Mouse (Mus musculus) neural tube, embryonic 11.5 days (tissue): Measurements from ENCODE around the gene Hexa. TPM values are rescaled to one million over a fixed set of nuclear protein-coding genes. Genes with fewer than 3 reads are reported as not detected.

Source experiments
- ATAC-seq: fragments of 200-750 bp; cut with Nextera tagmentation; 2 replicates; pipeline ENCODE4 v1.8.0; 2017; ENCODE audit warnings: moderate number of reproducible peaks, mild to moderate bottlenecking, moderate TSS enrichment, moderate library complexity; ENCODE audit not compliant: insufficient read depth, low FRiP score, low TSS enrichment
- DNase-seq: peaks from one replicate; pipeline ENCODE4 v3.0.0-alpha.2; 2015; ENCODE audit warnings: low spot score
- H3K27ac ChIP-seq: fragments of 300-500 bp; sonication (generic); 2 replicates; pipeline ENCODE4 v1.5.1; 2014; ENCODE audit warnings: low read depth, mild to moderate bottlenecking, low read length
- H3K27me3 ChIP-seq: fragments of 300-500 bp; sonication (generic); 2 replicates; pipeline ENCODE4 v1.6.1; 2014; ENCODE audit warnings: mild to moderate bottlenecking, low read length, mixed read lengths; ENCODE audit not compliant: control insufficient read depth, insufficient read depth
- H3K36me3 ChIP-seq: fragments of 300-500 bp; sonication (generic); 2 replicates; pipeline ENCODE4 v1.6.1; 2014; ENCODE audit warnings: mild to moderate bottlenecking, low read length, moderate library complexity, mixed read lengths; ENCODE audit not compliant: control insufficient read depth, insufficient read depth
- H3K4me1 ChIP-seq: fragments of 300-500 bp; sonication (generic); 2 replicates; pipeline ENCODE4 v1.6.1; 2014; ENCODE audit warnings: low read length, mixed read lengths; ENCODE audit not compliant: control insufficient read depth, insufficient read depth
- H3K4me2 ChIP-seq: fragments of 300-500 bp; sonication (generic); 2 replicates; pipeline ENCODE4 v1.6.1; 2014; ENCODE audit warnings: low read depth, mild to moderate bottlenecking, moderate library complexity
- H3K4me3 ChIP-seq: fragments of 300-500 bp; sonication (generic); 2 replicates; pipeline ENCODE4 v1.5.1; 2014; ENCODE audit warnings: low read depth, low read length
- H3K9ac ChIP-seq: fragments of 300-500 bp; sonication (generic); 2 replicates; pipeline ENCODE4 v1.6.1; 2014; ENCODE audit warnings: mild to moderate bottlenecking, low read length
- H3K9me3 ChIP-seq: fragments of 300-500 bp; sonication (generic); 2 replicates; pipeline ENCODE4 v1.6.1; 2016; ENCODE audit warnings: low read length; ENCODE audit not compliant: control insufficient read depth
- WGBS: fragments of 180-500 bp; shearing (Covaris S2); extraction: QIAGEN DNeasy Blood & Tissue Kit; methylation state at CpG from one replicate; pipeline ENCODE4 v1.1.7; 2014; 5-methylcytosine and 5-hydroxymethylcytosine counted together
- polyA plus RNA-seq: library from polyadenylated mRNA; unstranded; fragments of >200 nt; fragmentation: Nextera tagmentation; extraction: Ambion mirVana; gene quantifications from 2 replicates; pipeline ENCODE4 v1.2.1, GENCODE M21; 2014

The Hexa gene
- polyA plus RNA-seq, 1 experiment from 2014 or later = 49.9 TPM

GRCm38 (mm10) chr9:59571852-59572251 is 32.5 kb downstream of the Hexa start:
- WGBS = 83% methylated on average over 2 of the region's 2 CpGs
- no peak overlapping the region for H3K4me3 ChIP-seq
- no peak overlapping the region for H3K9ac ChIP-seq
- peaks cover 2% of the 10 kb centered on the region; the same call in 1 of the 2 replicates for H3K27me3 ChIP-seq
- no peaks in the 10 kb centered on the region for H3K9me3 ChIP-seq
- no peaks in the 10 kb centered on the region for H3K4me1 ChIP-seq
- H3K36me3 ChIP-seq = no peaks in the 10 kb centered on the region
- ATAC-seq (no peak), DNase-seq (no peak)
- H3K27ac ChIP-seq = no peak overlapping the region
- no peak overlapping the region for H3K4me2 ChIP-seq

GRCm38 (mm10) chr9:59577401-59577800 is 38.1 kb downstream of the Hexa start:
- Histone ChIP-seq H3K4me1 (no peaks in the 10 kb centered on the region; the same call in 1 of the 2 replicates), H3K27ac (no peak overlapping the region), H3K27me3 (peaks cover 5% of the 10 kb centered on the region; the same call in 1 of the 2 replicates), H3K36me3 (no peaks in the 10 kb centered on the region), H3K4me3 (peak overlapping the region; percentile 34), H3K9me3 (no peaks in the 10 kb centered on the region), H3K9ac (no peak overlapping the region), H3K4me2 (peak overlapping the region; percentile 39)
- ATAC-seq (no peak), DNase-seq (no peak)
- WGBS = 15% methylated on average over 13 of the region's 13 CpGs

- whole genome bisulfite sequencing = under 1% methylated on average over 48 of the region's 61 CpGs
- peak within 1 kb of the TSS; percentile 42; the same call in 1 of the 2 replicates for H3K27ac ChIP-seq
Measured at GRCm38 (mm10) chr9:59577844-59578504, 38.6 kb downstream of the Hexa start, which contains the start of gene Celf6. TSS of gene Celf6 (plus strand) at chr9:59577917.

GRCm38 (mm10) chr9:59578505-59578867 is 39.1 kb downstream of the Hexa start:
- WGBS = under 1% methylated on average over 20 of the region's 20 CpGs
- peak overlapping the region; percentile 42; the same call in 1 of the 2 replicates for H3K27ac ChIP-seq
- ATAC-seq = no peak; the same call in 1 of the 2 replicates

More at GRCm38 (mm10) chr9:59577844-59578504, 38.6 kb downstream of the Hexa start, which contains the start of gene Celf6:
- Histone ChIP-seq H3K36me3 (no peaks in the 10 kb centered on the region), H3K4me1 (no peaks in the 10 kb centered on the region; the same call in 1 of the 2 replicates), H3K9me3 (no peaks in the 10 kb centered on the region), H3K4me3 (peak within 1 kb of the TSS; percentile 34), H3K27me3 (peaks cover 5% of the 10 kb centered on the region; the same call in 1 of the 2 replicates), H3K4me2 (peak within 1 kb of the TSS; percentile 39), H3K9ac (peak within 1 kb of the TSS; percentile 45)
- peak; percentile 99 for DNase-seq
- ATAC-seq = peak; percentile 98

GRCm38 (mm10) chr9:59584871-59585308 is 45.5 kb downstream of the Hexa start:
- Histone ChIP-seq H3K27me3 (no peaks in the 10 kb centered on the region), H3K36me3 (no peaks in the 10 kb centered on the region), H3K4me1 (0 out of 2 replicates have a peak, but pooled peaks cover 3% of the 10 kb centered on the region), H3K9ac (peak overlapping the region; percentile 30; the same call in 1 of the 2 replicates), H3K4me3 (no peak overlapping the region), H3K4me2 (peak overlapping the region; percentile 37), H3K27ac (no peak overlapping the region), H3K9me3 (no peaks in the 10 kb centered on the region)
- 0 out of 2 replicates have a peak, but pooled peaks have one; percentile 31 for ATAC-seq
- 8% methylated on average over 13 of the region's 13 CpGs for WGBS
- DNase-seq = peak; percentile 78

More at GRCm38 (mm10) chr9:59578505-59578867, 39.1 kb downstream of the Hexa start:
- peak overlapping the region; percentile 34 for H3K4me3 ChIP-seq
- no peak for DNase-seq
- H3K4me2 ChIP-seq = peak overlapping the region; percentile 39
- peaks cover 5% of the 10 kb centered on the region; the same call in 1 of the 2 replicates for H3K27me3 ChIP-seq
- H3K36me3 ChIP-seq = no peaks in the 10 kb centered on the region
- H3K9me3 ChIP-seq = no peaks in the 10 kb centered on the region
- H3K9ac ChIP-seq = peak overlapping the region; percentile 45
- H3K4me1 ChIP-seq = no peaks in the 10 kb centered on the region; the same call in 1 of the 2 replicates

- no peak overlapping the region for H3K4me2 ChIP-seq
- no peak for DNase-seq
- no peak overlapping the region for H3K9ac ChIP-seq
- H3K36me3 ChIP-seq = no peaks in the 10 kb centered on the region
- H3K4me3 ChIP-seq = no peak overlapping the region
- 0 out of 2 replicates have a peak, but pooled peaks cover 3% of the 10 kb centered on the region for H3K4me1 ChIP-seq
- WGBS = 64% methylated on average over 5 of the region's 5 CpGs
- no peaks in the 10 kb centered on the region for H3K9me3 ChIP-seq
- H3K27ac ChIP-seq = no peak overlapping the region
- no peaks in the 10 kb centered on the region for H3K27me3 ChIP-seq
- ATAC-seq = no peak
Measured at GRCm38 (mm10) chr9:59588252-59588651, 48.9 kb downstream of the Hexa start.

GRCm38 (mm10) chr9:59588710-59589671 is 49.7 kb downstream of the Hexa start:
- no peak overlapping the region for H3K27ac ChIP-seq
- no peaks in the 10 kb centered on the region for H3K36me3 ChIP-seq
- 38% methylated on average over 12 of the region's 12 CpGs for WGBS
- H3K9ac ChIP-seq = no peak overlapping the region
- no peaks in the 10 kb centered on the region for H3K27me3 ChIP-seq
- H3K9me3 ChIP-seq = no peaks in the 10 kb centered on the region
- ATAC-seq (no peak), DNase-seq (peak; percentile 49)
- H3K4me1 ChIP-seq = 0 out of 2 replicates have a peak, but pooled peaks cover 3% of the 10 kb centered on the region
- H3K4me2 ChIP-seq = no peak overlapping the region
- no peak overlapping the region for H3K4me3 ChIP-seq

GRCm38 (mm10) chr9:59589703-59590439 is 50.5 kb downstream of the Hexa start:
- no peak overlapping the region for H3K27ac ChIP-seq
- no peak overlapping the region for H3K4me2 ChIP-seq
- 0 out of 2 replicates have a peak, but pooled peaks cover 3% of the 10 kb centered on the region for H3K4me1 ChIP-seq
- WGBS = 85% methylated on average over 10 of the region's 10 CpGs
- H3K4me3 ChIP-seq = no peak overlapping the region
- no peaks in the 10 kb centered on the region for H3K9me3 ChIP-seq
- H3K36me3 ChIP-seq = no peaks in the 10 kb centered on the region
- no peaks in the 10 kb centered on the region for H3K27me3 ChIP-seq
- DNase-seq = no peak
- ATAC-seq = no peak
- no peak overlapping the region for H3K9ac ChIP-seq
